ENCODE assay signal across 10 mouse cellular contexts in the genomic region with DNA sequence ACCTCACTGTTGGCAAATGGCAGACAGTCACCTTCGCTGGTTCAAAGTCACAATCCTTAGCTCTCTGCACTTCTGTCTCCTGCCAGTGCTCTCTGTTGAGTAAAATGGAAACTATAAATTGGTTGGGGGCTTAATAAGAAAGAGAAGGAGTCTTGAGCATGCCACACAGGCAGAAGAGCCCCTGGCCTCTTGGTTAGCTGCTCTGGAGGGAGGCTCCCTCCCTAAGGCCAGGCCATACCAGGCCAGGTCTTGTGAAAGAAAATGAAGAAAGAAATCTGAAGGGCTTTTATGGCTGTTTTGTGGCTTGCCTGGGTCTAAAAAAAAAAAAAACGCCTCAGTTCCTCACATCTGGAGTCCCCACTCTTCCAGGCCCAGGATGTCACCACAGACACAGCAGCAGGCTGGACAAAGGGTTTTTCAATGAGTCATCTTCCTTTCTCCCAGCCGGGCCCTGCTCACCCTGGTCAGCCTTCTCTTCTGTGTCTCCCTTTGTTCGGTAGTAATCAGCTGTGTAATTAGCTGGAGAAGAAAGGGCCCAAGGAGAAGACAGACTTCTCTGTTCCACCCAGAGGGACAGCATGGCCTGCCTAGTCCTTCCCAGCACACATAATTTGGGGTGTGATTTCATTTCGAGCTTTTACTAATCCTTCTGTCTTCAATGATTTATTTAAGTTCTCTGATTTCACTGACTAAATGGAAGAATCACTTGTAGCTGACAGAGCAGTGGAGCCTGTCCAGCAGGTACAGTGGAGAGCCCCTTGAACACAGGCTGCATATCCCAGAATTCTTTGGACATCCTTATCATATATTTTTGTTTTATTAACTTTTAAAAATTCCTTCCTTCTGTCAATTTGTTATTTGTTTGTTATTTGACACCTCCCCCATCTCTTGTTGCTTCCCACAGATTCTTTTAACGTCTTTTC.
A peak's percentile ranks its signal among the peaks of the same experiment; 100 is the strongest.
DNase-seq lines count a peak whose midpoint lies in the region; ATAC-seq lines count a peak whose summit lies in the region.
"Had no signal": no experiment of that assay in that cellular context is flagged by ENCODE, and none has a peak within 500 bp of the region (broad histone marks: within the 10 kb centered on the region; RNA-seq: fewer than 3 reads in every experiment).

No protein-coding gene starts in this region.

- intact Hi-C loops in left cerebral cortex, postnatal 4 days (cut with DNase I) = no loop called here

- no peaks in the 10 kb centered on the region for H3K27me3 ChIP-seq in embryonic facial prominence, embryonic 11.5 days (ENCODE audit: control insufficient read depth, insufficient read depth, low read length)
- H3K27me3 ChIP-seq: embryonic facial prominence, embryonic 15.5 days; liver, embryonic 13.5 days had no signal

- H3K9ac ChIP-seq in embryonic facial prominence, embryonic 11.5 days (replicated peaks; ENCODE audit: low read length) = no peak overlapping the region
- H3K9ac ChIP-seq: embryonic facial prominence, embryonic 15.5 days; liver, embryonic 13.5 days had no signal

- peak; percentile 56 for DNase-seq in adrenal gland, adult 2 months
- DNase-seq in adrenal gland, adult 8-10 months = no peak
- DNase-seq in left cerebral cortex, adult 11 months (ENCODE audit: low spot score) = peak; percentile 34
- no peak for DNase-seq in left cerebral cortex, adult 18-20 months (ENCODE audit: low spot score in 2 of 2)
- DNase-seq in embryonic facial prominence, embryonic 11.5 days (ENCODE audit: low spot score) = peak; percentile 33
- peak; percentile 8 for DNase-seq in left cerebral cortex, postnatal 4 days
- DNase-seq in urinary bladder, postnatal 14 days (ENCODE audit: low spot score) = no peak
- DNase-seq: liver, embryonic 13.5 days had no signal

- peak; percentile 89 for ATAC-seq in embryonic facial prominence, embryonic 11.5 days (replicated peaks; ENCODE audit: insufficient number of reproducible peaks, low FRiP score, low TSS enrichment, low read depth)
- ATAC-seq in inflammation-experienced regulatory T-cells, adult 6 months = no peak

- no peaks in the 10 kb centered on the region for H3K9me3 ChIP-seq in embryonic facial prominence, embryonic 11.5 days (replicated peaks; ENCODE audit: control insufficient read depth, low read length)
- H3K9me3 ChIP-seq: embryonic facial prominence, embryonic 15.5 days; liver, embryonic 13.5 days had no signal

- H3K27ac ChIP-seq in embryonic facial prominence, embryonic 11.5 days (replicated peaks; ENCODE audit: low read depth, low read length) = no peak overlapping the region
- H3K27ac ChIP-seq: embryonic facial prominence, embryonic 15.5 days; liver, embryonic 13.5 days had no signal

- 14% methylated on average over 6 of the region's 6 CpGs for WGBS in embryonic facial prominence, embryonic 11.5 days

- H3K4me1 ChIP-seq in embryonic facial prominence, embryonic 11.5 days (ENCODE audit: control insufficient read depth, insufficient read depth, low read length) = no peaks in the 10 kb centered on the region
- H3K4me1 ChIP-seq: embryonic facial prominence, embryonic 15.5 days; liver, embryonic 13.5 days had no signal

- H3K4me2 ChIP-seq in embryonic facial prominence, embryonic 11.5 days (ENCODE audit: low read depth, low read length) = no peak overlapping the region
- H3K4me2 ChIP-seq: embryonic facial prominence, embryonic 15.5 days; liver, embryonic 13.5 days had no signal

- no peak overlapping the region for H3K4me3 ChIP-seq in embryonic facial prominence, embryonic 11.5 days (ENCODE audit: low read depth, low read length)
- H3K4me3 ChIP-seq: embryonic facial prominence, embryonic 15.5 days; liver, embryonic 13.5 days had no signal

- H3K36me3 ChIP-seq in embryonic facial prominence, embryonic 11.5 days (replicated peaks; ENCODE audit: control insufficient read depth, insufficient read depth, low read depth, low read length) = no peaks in the 10 kb centered on the region
- H3K36me3 ChIP-seq: embryonic facial prominence, embryonic 15.5 days; liver, embryonic 13.5 days had no signal

Comparison
In these comparisons a context has a peak if more than half of its experiments do, and no peak if none do; other contexts are left out.
1. DNase-seq: peak in adrenal gland, adult 2 months (single experiment), left cerebral cortex, adult 11 months (single experiment), embryonic facial prominence, embryonic 11.5 days (single experiment) and left cerebral cortex, postnatal 4 days (single experiment); none in adrenal gland, adult 8-10 months (single experiment), left cerebral cortex, adult 18-20 months (0 of 2) and urinary bladder, postnatal 14 days (single experiment).